Mouse (Mus musculus) embryonic facial prominence, embryonic 11.5 days (tissue): Measurements from ENCODE around the gene Igfbp2. TPM values are rescaled to one million over a fixed set of nuclear protein-coding genes. Genes with fewer than 3 reads are reported as not detected.

Experiments used
- ATAC-seq: fragments of 200-750 bp; cut with Nextera tagmentation; replicated peaks from 2 replicates; pipeline ENCODE4 v1.8.0; 2017; ENCODE audit warnings: low read depth; ENCODE audit not compliant: insufficient number of reproducible peaks, low FRiP score, low TSS enrichment
- DNase-seq: peaks from one replicate; pipeline ENCODE4 v3.0.0-alpha.2; 2015; ENCODE audit warnings: low spot score
- H3K27ac ChIP-seq: fragments of 300-500 bp; sonication (generic); replicated peaks from 2 replicates; pipeline ENCODE4 v1.5.1; 2014; ENCODE audit warnings: mild to moderate bottlenecking, low read depth, low read length, control low read depth
- H3K27me3 ChIP-seq: fragments of 300-500 bp; sonication (generic); 2 replicates; pipeline ENCODE4 v1.6.1; 2014; ENCODE audit warnings: mild to moderate bottlenecking, low read length, moderate library complexity, mixed read lengths; ENCODE audit not compliant: control insufficient read depth, insufficient read depth
- H3K36me3 ChIP-seq: fragments of 300-500 bp; sonication (generic); replicated peaks from 2 replicates; pipeline ENCODE4 v1.6.1; 2014; ENCODE audit warnings: low read depth, mild to moderate bottlenecking, low read length, moderate library complexity, mixed read lengths; ENCODE audit not compliant: control insufficient read depth, insufficient read depth
- H3K4me1 ChIP-seq: fragments of 300-500 bp; sonication (generic); 2 replicates; pipeline ENCODE4 v1.6.1; 2014; ENCODE audit warnings: low read length, mixed read lengths; ENCODE audit not compliant: control insufficient read depth, insufficient read depth
- H3K4me2 ChIP-seq: fragments of 300-500 bp; sonication (generic); 2 replicates; pipeline ENCODE4 v1.6.1; 2014; ENCODE audit warnings: low read depth, mild to moderate bottlenecking, control low read depth, low read length, moderate library complexity
- H3K4me3 ChIP-seq: fragments of 300-500 bp; sonication (generic); 2 replicates; pipeline ENCODE4 v1.5.1; 2014; ENCODE audit warnings: low read depth, low read length, control low read depth
- H3K9ac ChIP-seq: fragments of 300-500 bp; sonication (generic); replicated peaks from 2 replicates; pipeline ENCODE4 v1.6.1; 2014; ENCODE audit warnings: mild to moderate bottlenecking, control low read depth, low read length
- H3K9me3 ChIP-seq: fragments of 300-500 bp; sonication (generic); replicated peaks from 2 replicates; pipeline ENCODE4 v1.6.1; 2016; ENCODE audit warnings: mild to moderate bottlenecking, low read length, inconsistent platforms, mixed read lengths; ENCODE audit not compliant: control insufficient read depth
- WGBS: fragments of 180-500 bp; shearing (Covaris S2); extraction: QIAGEN DNeasy Blood & Tissue Kit; methylation state at CpG from one replicate; pipeline ENCODE4 v1.1.7; 2014; 5-methylcytosine and 5-hydroxymethylcytosine counted together
- polyA plus RNA-seq: library from polyadenylated mRNA; unstranded; fragments of >200 nt; fragmentation: Nextera tagmentation; extraction: Ambion mirVana; gene quantifications from 2 replicates; pipeline ENCODE4 v1.2.1, GENCODE M21; 2014

Gene Igfbp2
- polyA plus RNA-seq, 1 experiment from 2014 or later: 368 TPM

GRCm38 (mm10) chr1:72857631-72858030, 33.3 kb downstream of the Igfbp2 start:
- H3K4me1 ChIP-seq: no peaks in the 10 kb centered on the region
- DNase-seq: no peak
- ATAC-seq: no peak
- H3K27me3 ChIP-seq: no peaks in the 10 kb centered on the region
- 77% methylated on average over 5 of the region's 5 CpGs for WGBS
- no peaks in the 10 kb centered on the region; the same call in 1 of the 2 replicates for H3K36me3 ChIP-seq
- no peak overlapping the region for H3K9ac ChIP-seq
- H3K9me3 ChIP-seq: no peaks in the 10 kb centered on the region
- no peak overlapping the region for H3K4me2 ChIP-seq
- no peak overlapping the region for H3K4me3 ChIP-seq
- no peak overlapping the region for H3K27ac ChIP-seq

GRCm38 (mm10) chr1:72858286-72858685, 34.0 kb downstream of the Igfbp2 start:
- Histone ChIP-seq H3K4me2 (no peak overlapping the region), H3K27me3 (no peaks in the 10 kb centered on the region), H3K9me3 (no peaks in the 10 kb centered on the region), H3K36me3 (no peaks in the 10 kb centered on the region; the same call in 1 of the 2 replicates), H3K4me1 (no peaks in the 10 kb centered on the region), H3K27ac (no peak overlapping the region), H3K4me3 (no peak overlapping the region), H3K9ac (no peak overlapping the region)
- 87% methylated on average over 9 of the region's 9 CpGs for WGBS
- DNase-seq (no peak), ATAC-seq (no peak)

DNA sequence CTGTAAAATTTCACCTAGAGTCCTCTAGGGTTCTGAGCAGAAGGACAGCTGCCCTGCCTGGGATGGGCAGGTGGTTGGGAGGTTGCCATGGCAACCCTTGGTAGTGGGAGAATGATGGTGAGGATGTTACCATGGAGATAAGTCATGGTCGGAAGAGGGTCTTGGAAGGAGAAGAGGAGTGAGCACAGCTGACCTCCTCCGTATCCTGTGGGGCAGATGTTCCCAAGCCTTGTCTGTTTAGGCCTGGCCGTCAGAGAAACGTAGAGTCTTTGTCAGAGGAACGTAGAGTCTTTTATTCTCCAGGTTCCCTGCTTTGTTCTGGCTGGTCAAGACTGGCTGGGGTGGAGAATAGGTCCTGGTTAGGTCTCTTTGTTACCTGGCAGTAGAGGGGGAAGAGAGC, 34.6 kb downstream of the Igfbp2 start:
- H3K4me2 ChIP-seq: no peak overlapping the region
- no peak overlapping the region for H3K4me3 ChIP-seq
- WGBS: 70% methylated on average over 5 of the region's 5 CpGs
- H3K27me3 ChIP-seq: no peaks in the 10 kb centered on the region
- ATAC-seq (no peak; the same call in 1 of the 2 replicates), DNase-seq (no peak)
- no peak overlapping the region for H3K9ac ChIP-seq
- no peaks in the 10 kb centered on the region for H3K9me3 ChIP-seq
- no peak overlapping the region for H3K27ac ChIP-seq
- H3K36me3 ChIP-seq: no peaks in the 10 kb centered on the region; the same call in 1 of the 2 replicates
- H3K4me1 ChIP-seq: no peaks in the 10 kb centered on the region

GRCm38 (mm10) chr1:72859963-72860362, 35.7 kb downstream of the Igfbp2 start:
- 90% methylated on average over 9 of the region's 9 CpGs for WGBS
- Histone ChIP-seq H3K36me3 (no peaks in the 10 kb centered on the region; the same call in 1 of the 2 replicates), H3K4me1 (no peaks in the 10 kb centered on the region), H3K9ac (no peak overlapping the region), H3K27me3 (no peaks in the 10 kb centered on the region), H3K27ac (no peak overlapping the region), H3K4me3 (no peak overlapping the region), H3K9me3 (no peaks in the 10 kb centered on the region), H3K4me2 (no peak overlapping the region)
- no peak for DNase-seq
- ATAC-seq: no peak

DNA sequence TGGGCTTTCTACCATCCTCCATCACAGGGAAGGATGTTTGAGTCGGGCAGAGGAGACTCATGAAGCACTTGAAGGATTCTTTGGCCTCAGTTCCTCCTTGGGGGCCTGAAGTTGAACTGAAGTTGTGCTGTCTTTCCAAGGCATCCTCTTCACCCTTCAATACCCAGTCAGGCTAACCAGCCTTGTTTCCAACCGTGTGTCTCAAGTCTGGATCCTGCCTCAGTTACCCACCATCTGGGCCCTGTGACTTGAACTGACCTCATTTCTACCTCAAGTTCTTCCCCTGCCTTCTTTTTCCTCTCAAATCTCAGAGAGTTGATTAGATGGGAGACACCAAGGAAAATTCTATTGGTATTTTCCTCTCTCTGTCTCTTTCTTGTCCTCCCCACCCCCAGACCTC, 36.2 kb downstream of the Igfbp2 start:
- H3K4me3 ChIP-seq: no peak overlapping the region
- DNase-seq: no peak
- no peaks in the 10 kb centered on the region; the same call in 1 of the 2 replicates for H3K36me3 ChIP-seq
- no peak overlapping the region for H3K9ac ChIP-seq
- ATAC-seq: no peak
- H3K9me3 ChIP-seq: no peaks in the 10 kb centered on the region
- 86% methylated on average over 2 of the region's 2 CpGs for WGBS
- H3K27ac ChIP-seq: no peak overlapping the region
- H3K4me2 ChIP-seq: no peak overlapping the region
- H3K4me1 ChIP-seq: no peaks in the 10 kb centered on the region
- no peaks in the 10 kb centered on the region for H3K27me3 ChIP-seq

- Histone ChIP-seq H3K27me3 (no peaks in the 10 kb centered on the region), H3K27ac (no peak overlapping the region), H3K4me3 (no peak overlapping the region), H3K9ac (no peak overlapping the region), H3K36me3 (no peaks in the 10 kb centered on the region; the same call in 1 of the 2 replicates), H3K4me2 (no peak overlapping the region), H3K4me1 (no peaks in the 10 kb centered on the region), H3K9me3 (no peaks in the 10 kb centered on the region)
- WGBS: 69% methylated on average over 2 of the region's 2 CpGs
- ATAC-seq (no peak), DNase-seq (no peak)
These were observed 37.4 kb downstream of the Igfbp2 start for GRCm38 (mm10) chr1:72861702-72862101.

DNA sequence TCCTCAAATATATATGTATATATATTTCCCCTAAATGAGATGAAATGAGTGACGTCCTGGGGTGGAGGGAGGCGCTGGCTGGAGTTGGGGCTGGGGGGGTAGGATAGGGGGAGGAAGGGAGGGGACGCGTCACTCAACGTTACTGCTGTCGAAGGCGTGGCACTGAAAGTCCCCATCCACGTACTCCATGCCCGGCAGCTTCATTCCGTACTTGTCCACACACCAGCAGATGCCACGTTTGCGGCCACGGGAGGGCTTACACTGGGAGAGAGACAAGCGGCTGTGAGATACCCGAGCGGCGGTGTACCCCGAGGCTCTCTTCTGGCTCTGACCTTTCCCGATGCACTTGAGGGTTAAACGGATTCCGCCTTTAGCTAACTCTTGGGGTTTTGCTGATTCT, 37.9 kb downstream of the Igfbp2 start:
- Histone ChIP-seq H3K27ac (no peak overlapping the region), H3K9me3 (no peaks in the 10 kb centered on the region), H3K4me1 (no peaks in the 10 kb centered on the region), H3K36me3 (no peaks in the 10 kb centered on the region; the same call in 1 of the 2 replicates), H3K4me2 (no peak overlapping the region), H3K27me3 (no peaks in the 10 kb centered on the region), H3K4me3 (no peak overlapping the region), H3K9ac (no peak overlapping the region)
- DNase-seq: no peak
- WGBS: 89% methylated on average over 21 of the region's 21 CpGs
- no peak for ATAC-seq

DNA sequence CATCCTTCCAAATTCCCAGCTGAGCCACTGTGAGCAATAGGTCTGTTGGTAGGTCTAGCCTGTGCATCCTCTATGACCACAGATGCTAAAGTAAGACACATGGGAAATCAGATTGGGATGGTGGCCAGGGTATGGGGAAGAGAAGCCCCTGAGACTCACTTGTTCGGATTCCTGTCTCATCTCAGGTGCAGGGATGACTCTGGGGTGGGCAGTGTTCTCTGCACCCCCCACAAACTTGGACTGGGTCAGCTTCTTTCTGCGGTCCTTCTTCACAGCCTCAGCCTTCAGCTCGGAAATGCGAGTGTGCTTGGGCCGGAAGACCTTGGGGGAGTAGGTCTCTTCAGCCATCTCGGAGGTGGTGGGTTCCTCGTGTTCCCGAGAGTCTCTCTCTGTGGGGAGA, 39.4 kb downstream of the Igfbp2 start:
- Histone ChIP-seq H3K27me3 (no peaks in the 10 kb centered on the region), H3K4me1 (no peaks in the 10 kb centered on the region), H3K4me2 (no peak overlapping the region), H3K36me3 (no peaks in the 10 kb centered on the region; the same call in 1 of the 2 replicates), H3K9me3 (no peaks in the 10 kb centered on the region), H3K4me3 (no peak overlapping the region), H3K27ac (no peak overlapping the region), H3K9ac (no peak overlapping the region)
- no peak for ATAC-seq
- DNase-seq: no peak
- WGBS: 79% methylated on average over 8 of the region's 8 CpGs
